In genomic region chr10:95191881-95192280, GRCm38 (mm10) we compare ENCODE assay signal across 9 mouse cellular contexts.
A peak's percentile ranks its signal among the peaks of the same experiment; 100 is the strongest.
DNase-seq lines count a peak whose midpoint lies in the region; ATAC-seq lines count a peak whose summit lies in the region.
"Had no signal": no experiment of that assay in that cellular context is flagged by ENCODE, and none has a peak within 500 bp of the region (broad histone marks: within the 10 kb centered on the region; RNA-seq: fewer than 3 reads in every experiment).

No protein-coding gene starts in this region.

- H3K27ac ChIP-seq in liver, embryonic 15.5 days (replicated peaks) = peak overlapping the region; percentile 10; the same call in 1 of the 2 replicates
- H3K27ac ChIP-seq in stomach, embryonic 15.5 days = no peak overlapping the region

- peak overlapping the region; percentile 44 for H3K4me2 ChIP-seq in liver, embryonic 15.5 days
- H3K4me2 ChIP-seq in stomach, embryonic 15.5 days = no peak overlapping the region

- H3K4me1 ChIP-seq in liver, embryonic 15.5 days (replicated peaks) = peaks cover 12% of the 10 kb centered on the region
- H3K4me1 ChIP-seq in stomach, embryonic 15.5 days = no peaks in the 10 kb centered on the region

- no peaks in the 10 kb centered on the region for H3K36me3 ChIP-seq in liver, embryonic 15.5 days (replicated peaks)
- H3K36me3 ChIP-seq in stomach, embryonic 15.5 days = no peaks in the 10 kb centered on the region

- peak; percentile 28 for DNase-seq in layer of hippocampus, adult 11-12 months (ENCODE audit: low spot score)
- no peak for DNase-seq in layer of hippocampus, adult 8-10 months (ENCODE audit: low spot score in 2 of 2)
- DNase-seq in heart, adult 9 months (ENCODE audit: low spot score in 2 of 2) = peak; percentile 76 to 88
- DNase-seq in right cerebral cortex, postnatal 10 days (ENCODE audit: low spot score in 2 of 2) = no peak
- DNase-seq in natural killer cell, adult 2 months (ENCODE audit: low spot score in 2 of 2) = no peak
- DNase-seq in spleen, postnatal 10 days (ENCODE audit: low spot score in 2 of 2) = no peak
- DNase-seq: cerebellum, adult 11-12 months had no signal

- 18% methylated on average over 3 of the region's 3 CpGs for WGBS in liver, embryonic 15.5 days (ENCODE audit: insufficient replicate concordance)
- WGBS in stomach, embryonic 15.5 days = 58% methylated on average over 3 of the region's 3 CpGs

- H3K9ac ChIP-seq in liver, embryonic 15.5 days = no peak overlapping the region
- no peak overlapping the region for H3K9ac ChIP-seq in stomach, embryonic 15.5 days

- ATAC-seq in liver, embryonic 15.5 days (ENCODE audit: insufficient read depth) = peak; percentile 66
- ATAC-seq in stomach, embryonic 15.5 days (ENCODE audit: insufficient read depth, low FRiP score, low read depth) = peak; percentile 29; the same call in 1 of the 2 replicates

- no peaks in the 10 kb centered on the region for H3K9me3 ChIP-seq in liver, embryonic 15.5 days (replicated peaks)
- peaks cover 4% of the 10 kb centered on the region; the same call in 1 of the 2 replicates for H3K9me3 ChIP-seq in stomach, embryonic 15.5 days

- H3K4me3 ChIP-seq in liver, embryonic 15.5 days (replicated peaks) = no peak overlapping the region
- no peak overlapping the region for H3K4me3 ChIP-seq in stomach, embryonic 15.5 days (replicated peaks)

- no peaks in the 10 kb centered on the region for H3K27me3 ChIP-seq in liver, embryonic 15.5 days
- H3K27me3 ChIP-seq in stomach, embryonic 15.5 days (replicated peaks) = no peaks in the 10 kb centered on the region

Comparison
In these comparisons a context has a peak if more than half of its experiments do, and no peak if none do; other contexts are left out.
1. DNase-seq: peak in layer of hippocampus, adult 11-12 months (single experiment) and heart, adult 9 months (2 of 2); none in layer of hippocampus, adult 8-10 months (0 of 2), right cerebral cortex, postnatal 10 days (0 of 2), natural killer cell, adult 2 months (0 of 2) and spleen, postnatal 10 days (0 of 2).